Mouse (Mus musculus) lung, embryonic 14.5 days (tissue): ENCODE data around the gene Dntt. TPM values are rescaled to one million over a fixed set of nuclear protein-coding genes. Genes with fewer than 3 reads are reported as not detected.

Source experiments
- ATAC-seq: fragments of 200-750 bp; cut with Nextera tagmentation; 2 replicates; pipeline ENCODE4 v1.8.0; 2017; ENCODE audit warnings: mild to moderate bottlenecking, moderate TSS enrichment, moderate library complexity; ENCODE audit not compliant: insufficient read depth
- DNase-seq: peaks from one replicate; pipeline ENCODE4 v3.0.0-alpha.2; 2015
- H3K27ac ChIP-seq: fragments of 300-500 bp; sonication (generic); 2 replicates; pipeline ENCODE4 v1.5.1; 2014; ENCODE audit warnings: low read depth, mild to moderate bottlenecking, moderate library complexity
- H3K27me3 ChIP-seq: fragments of 300-500 bp; sonication (generic); 2 replicates; pipeline ENCODE4 v1.6.1; 2014; ENCODE audit warnings: low read length, control low read depth; ENCODE audit not compliant: insufficient read depth
- H3K36me3 ChIP-seq: fragments of 300-500 bp; sonication (generic); 2 replicates; pipeline ENCODE4 v1.6.1; 2014; ENCODE audit warnings: control low read depth; ENCODE audit not compliant: insufficient read depth
- H3K4me1 ChIP-seq: fragments of 300-500 bp; sonication (generic); 2 replicates; pipeline ENCODE4 v1.6.1; 2014; ENCODE audit warnings: antibody characterized with exemption, control low read depth; ENCODE audit not compliant: insufficient read depth
- H3K4me2 ChIP-seq: fragments of 300-500 bp; sonication (generic); 2 replicates; pipeline ENCODE4 v1.6.1; 2014; ENCODE audit warnings: mild to moderate bottlenecking
- H3K4me3 ChIP-seq: fragments of 300-500 bp; sonication (generic); 2 replicates; pipeline ENCODE4 v1.5.1; 2014; ENCODE audit warnings: low read depth, low read length
- H3K9ac ChIP-seq: fragments of 300-500 bp; sonication (generic); 2 replicates; pipeline ENCODE4 v1.6.1; 2014
- H3K9me3 ChIP-seq: fragments of 300-500 bp; sonication (generic); 2 replicates; pipeline ENCODE4 v1.6.1; 2016; ENCODE audit warnings: low read depth, low read length, control low read depth
- CTCF ChIP-seq: IDR thresholded peaks from 2 replicates; pipeline ENCODE4 v1.5.1; 2016; ENCODE audit warnings: antibody characterized with exemption, low read depth
- WGBS: fragments of 180-500 bp; shearing (Covaris S2); extraction: QIAGEN DNeasy Blood & Tissue Kit; methylation state at CpG from one replicate; pipeline ENCODE4 v1.1.7; 2014; 5-methylcytosine and 5-hydroxymethylcytosine counted together
- polyA plus RNA-seq: library from polyadenylated mRNA; unstranded; fragments of >200 nt; fragmentation: Nextera tagmentation; extraction: Ambion mirVana; gene quantifications from 2 replicates; pipeline ENCODE4 v1.2.1, GENCODE M21; 2014

The Dntt gene
- polyA plus RNA-seq, 1 experiment from 2014 or later = 0.18 TPM

GRCm38 (mm10) chr19:41087901-41088300, 58.8 kb downstream of the Dntt start:
- H3K4me1 ChIP-seq = no peaks in the 10 kb centered on the region
- no peak overlapping the region for H3K27ac ChIP-seq
- no peak overlapping the region for H3K4me2 ChIP-seq
- DNase-seq = no peak
- 64% methylated on average over 4 of the region's 4 CpGs for WGBS
- H3K27me3 ChIP-seq = no peaks in the 10 kb centered on the region
- H3K9me3 ChIP-seq = no peaks in the 10 kb centered on the region
- ATAC-seq = no peak
- H3K4me3 ChIP-seq = no peak overlapping the region
- no peak for TF ChIP-seq CTCF
- H3K36me3 ChIP-seq = no peaks in the 10 kb centered on the region
- no peak overlapping the region for H3K9ac ChIP-seq

GRCm38 (mm10) chr19:41088491-41088890, 59.4 kb downstream of the Dntt start:
- Histone ChIP-seq H3K36me3 (no peaks in the 10 kb centered on the region), H3K27me3 (no peaks in the 10 kb centered on the region), H3K4me2 (peak overlapping the region; percentile 44), H3K4me3 (no peak overlapping the region), H3K9ac (peak overlapping the region; percentile 23; the same call in 1 of the 2 replicates), H3K27ac (no peak overlapping the region), H3K9me3 (no peaks in the 10 kb centered on the region), H3K4me1 (no peaks in the 10 kb centered on the region)
- no peak for DNase-seq
- TF ChIP-seq CTCF = no peak
- ATAC-seq = no peak
- 33% methylated on average over 18 of the region's 18 CpGs for WGBS

DNA sequence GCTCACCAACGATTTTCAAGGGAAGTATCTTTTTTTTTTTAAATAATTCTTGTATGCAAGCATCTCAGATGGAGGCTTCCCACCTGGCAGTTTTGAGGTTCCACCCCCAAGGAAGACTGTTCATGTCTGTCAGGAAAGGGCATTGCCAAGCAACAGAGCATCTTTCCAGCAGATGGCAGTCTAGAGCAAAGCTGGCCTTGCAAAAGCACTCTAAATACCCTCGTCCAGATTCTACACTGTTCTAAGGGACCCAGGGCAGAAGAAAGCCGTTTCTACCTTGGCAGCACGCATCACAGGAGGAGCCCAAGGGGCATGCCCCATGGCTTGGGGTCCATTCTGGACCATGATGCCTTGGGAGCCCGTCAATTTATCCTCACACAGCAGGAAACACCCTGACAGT, 60.8 kb downstream of the Dntt start:
- Histone ChIP-seq H3K27ac (no peak overlapping the region), H3K9ac (no peak overlapping the region), H3K4me3 (no peak overlapping the region), H3K4me1 (no peaks in the 10 kb centered on the region), H3K36me3 (no peaks in the 10 kb centered on the region), H3K27me3 (no peaks in the 10 kb centered on the region), H3K4me2 (no peak overlapping the region), H3K9me3 (no peaks in the 10 kb centered on the region)
- ATAC-seq = no peak
- WGBS = 13% methylated on average over 5 of the region's 5 CpGs
- TF ChIP-seq CTCF = peak; percentile 87
- peak; percentile 89 for DNase-seq

DNA sequence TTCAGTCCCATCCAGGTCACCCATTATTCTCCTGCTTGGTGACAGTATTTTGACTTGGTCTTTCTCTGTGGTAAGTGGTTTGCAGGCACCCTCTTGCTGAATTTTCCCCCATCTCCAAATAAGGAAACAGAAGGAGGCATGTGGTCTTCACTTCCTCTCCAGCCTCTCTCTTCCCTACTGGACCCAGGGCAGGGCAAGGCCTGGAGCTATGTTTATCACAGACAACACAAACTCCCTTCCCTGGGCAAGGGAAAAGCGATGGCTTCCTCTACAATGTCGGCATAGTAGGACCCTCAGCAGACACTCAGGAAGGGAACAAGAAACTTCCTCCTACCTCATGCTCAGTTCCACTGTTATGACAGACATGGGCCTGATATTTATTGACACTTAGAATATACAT, 62.8 kb downstream of the Dntt start:
- no peak overlapping the region for H3K4me3 ChIP-seq
- H3K36me3 ChIP-seq = no peaks in the 10 kb centered on the region
- no peak for ATAC-seq
- 47% methylated on average over 2 of the region's 2 CpGs for WGBS
- no peak overlapping the region for H3K9ac ChIP-seq
- DNase-seq = no peak
- no peaks in the 10 kb centered on the region for H3K4me1 ChIP-seq
- H3K27me3 ChIP-seq = no peaks in the 10 kb centered on the region
- H3K27ac ChIP-seq = no peak overlapping the region
- no peaks in the 10 kb centered on the region for H3K9me3 ChIP-seq
- TF ChIP-seq CTCF = no peak
- H3K4me2 ChIP-seq = no peak overlapping the region

DNA sequence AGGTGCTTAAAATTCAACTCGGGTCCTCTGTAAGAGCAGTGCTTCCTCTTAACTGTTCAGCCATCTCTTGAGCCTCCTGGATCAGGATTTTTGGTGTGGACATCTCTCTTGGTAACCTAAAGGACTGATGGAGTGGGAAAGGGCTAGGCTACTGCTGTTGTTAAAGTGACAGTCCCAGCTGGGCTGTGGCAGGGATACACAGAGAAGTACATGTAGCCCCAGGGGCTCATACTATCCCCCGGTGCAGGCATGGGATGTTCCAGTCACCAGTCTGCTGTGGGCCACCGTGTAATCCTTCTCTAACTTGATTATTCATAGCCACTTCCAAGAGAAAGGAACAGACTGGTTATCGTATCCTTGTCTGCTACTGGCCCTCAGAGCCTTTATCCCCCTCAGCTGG, 68.0 kb downstream of the Dntt start:
- Histone ChIP-seq H3K27ac (no peak overlapping the region), H3K9me3 (no peaks in the 10 kb centered on the region), H3K9ac (no peak overlapping the region), H3K36me3 (no peaks in the 10 kb centered on the region), H3K4me1 (no peaks in the 10 kb centered on the region), H3K27me3 (no peaks in the 10 kb centered on the region), H3K4me3 (no peak overlapping the region), H3K4me2 (no peak overlapping the region)
- no peak for DNase-seq
- 67% methylated on average over 4 of the region's 4 CpGs for WGBS
- no peak for ATAC-seq
- TF ChIP-seq CTCF = no peak

GRCm38 (mm10) chr19:41100863-41101262, 71.8 kb downstream of the Dntt start:
- ATAC-seq = no peak
- 90% methylated on average over 7 of the region's 7 CpGs for WGBS
- no peak for TF ChIP-seq CTCF

DNA sequence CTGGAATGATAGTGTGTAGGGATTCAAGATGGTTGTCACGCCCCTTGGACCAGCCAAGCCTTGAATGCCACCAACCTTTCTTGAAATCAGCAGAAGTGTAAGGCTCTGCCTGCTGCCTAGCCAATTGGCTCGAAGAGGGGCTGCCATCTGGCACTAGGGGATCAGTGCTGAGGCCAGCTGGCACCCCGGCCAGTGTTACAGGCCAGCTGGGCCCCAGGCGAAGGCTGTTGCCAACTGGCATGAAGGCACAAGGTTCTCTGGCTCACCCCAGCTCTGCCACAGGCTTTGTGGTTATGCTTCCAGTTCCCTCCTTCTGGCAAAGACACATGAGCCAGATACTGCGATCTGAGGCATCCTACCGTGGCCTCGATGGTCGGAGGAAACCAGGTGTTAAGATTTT, 72.3 kb downstream of the Dntt start:
- no peaks in the 10 kb centered on the region for H3K4me1 ChIP-seq
- H3K9ac ChIP-seq = no peak overlapping the region
- WGBS = 78% methylated on average over 8 of the region's 8 CpGs
- no peaks in the 10 kb centered on the region for H3K36me3 ChIP-seq
- TF ChIP-seq CTCF = no peak
- H3K4me3 ChIP-seq = no peak overlapping the region
- no peak overlapping the region for H3K4me2 ChIP-seq
- ATAC-seq (no peak), DNase-seq (no peak)
- no peak overlapping the region for H3K27ac ChIP-seq
- no peaks in the 10 kb centered on the region for H3K9me3 ChIP-seq
- no peaks in the 10 kb centered on the region for H3K27me3 ChIP-seq

More at GRCm38 (mm10) chr19:41100863-41101262, 71.8 kb downstream of the Dntt start:
- H3K9me3 ChIP-seq = no peaks in the 10 kb centered on the region
- no peaks in the 10 kb centered on the region for H3K4me1 ChIP-seq
- H3K36me3 ChIP-seq = no peaks in the 10 kb centered on the region
- H3K9ac ChIP-seq = no peak overlapping the region
- no peaks in the 10 kb centered on the region for H3K27me3 ChIP-seq
- no peak overlapping the region for H3K4me3 ChIP-seq
- no peak overlapping the region for H3K27ac ChIP-seq
- DNase-seq = no peak
- no peak overlapping the region for H3K4me2 ChIP-seq

GRCm38 (mm10) chr19:41104922-41105321, 75.8 kb downstream of the Dntt start:
- peak; percentile 79 for DNase-seq
- no peak for ATAC-seq
- 48% methylated on average over 8 of the region's 8 CpGs for WGBS

More at GRCm38 (mm10) chr19:41104922-41105321, 75.8 kb downstream of the Dntt start:
- H3K4me3 ChIP-seq = no peak overlapping the region
- H3K9ac ChIP-seq = no peak overlapping the region
- no peaks in the 10 kb centered on the region for H3K9me3 ChIP-seq
- peak; percentile 80 for TF ChIP-seq CTCF
- no peaks in the 10 kb centered on the region for H3K36me3 ChIP-seq
- no peaks in the 10 kb centered on the region for H3K27me3 ChIP-seq
- H3K4me1 ChIP-seq = no peaks in the 10 kb centered on the region
- no peak overlapping the region for H3K4me2 ChIP-seq
- H3K27ac ChIP-seq = no peak overlapping the region
